Mouse (Mus musculus) lung, embryonic 14.5 days (tissue): ENCODE measurements around the gene Bahcc1. TPM values are rescaled to one million over a fixed set of nuclear protein-coding genes. Genes with fewer than 3 reads are reported as not detected.
A peak's percentile ranks its signal among the peaks of the same experiment; 100 is the strongest.

Source experiments
- ATAC-seq: fragments of 200-750 bp; cut with Nextera tagmentation; 2 replicates; pipeline ENCODE4 v1.8.0; 2017; ENCODE audit warnings: mild to moderate bottlenecking, moderate TSS enrichment, moderate library complexity; ENCODE audit not compliant: insufficient read depth
- DNase-seq: peaks from one replicate; pipeline ENCODE4 v3.0.0-alpha.2; 2015
- H3K27ac ChIP-seq: fragments of 300-500 bp; sonication (generic); 2 replicates; pipeline ENCODE4 v1.5.1; 2014; ENCODE audit warnings: low read depth, mild to moderate bottlenecking, moderate library complexity
- H3K27me3 ChIP-seq: fragments of 300-500 bp; sonication (generic); 2 replicates; pipeline ENCODE4 v1.6.1; 2014; ENCODE audit warnings: low read length, control low read depth; ENCODE audit not compliant: insufficient read depth
- H3K36me3 ChIP-seq: fragments of 300-500 bp; sonication (generic); 2 replicates; pipeline ENCODE4 v1.6.1; 2014; ENCODE audit warnings: control low read depth; ENCODE audit not compliant: insufficient read depth
- H3K4me1 ChIP-seq: fragments of 300-500 bp; sonication (generic); 2 replicates; pipeline ENCODE4 v1.6.1; 2014; ENCODE audit warnings: antibody characterized with exemption, control low read depth; ENCODE audit not compliant: insufficient read depth
- H3K4me2 ChIP-seq: fragments of 300-500 bp; sonication (generic); 2 replicates; pipeline ENCODE4 v1.6.1; 2014; ENCODE audit warnings: mild to moderate bottlenecking
- H3K4me3 ChIP-seq: fragments of 300-500 bp; sonication (generic); 2 replicates; pipeline ENCODE4 v1.5.1; 2014; ENCODE audit warnings: low read depth, low read length
- H3K9ac ChIP-seq: fragments of 300-500 bp; sonication (generic); 2 replicates; pipeline ENCODE4 v1.6.1; 2014
- H3K9me3 ChIP-seq: fragments of 300-500 bp; sonication (generic); 2 replicates; pipeline ENCODE4 v1.6.1; 2016; ENCODE audit warnings: low read depth, low read length, control low read depth
- CTCF ChIP-seq: IDR thresholded peaks from 2 replicates; pipeline ENCODE4 v1.5.1; 2016; ENCODE audit warnings: antibody characterized with exemption, low read depth
- WGBS: fragments of 180-500 bp; shearing (Covaris S2); extraction: QIAGEN DNeasy Blood & Tissue Kit; methylation state at CpG from one replicate; pipeline ENCODE4 v1.1.7; 2014; 5-methylcytosine and 5-hydroxymethylcytosine counted together
- polyA plus RNA-seq: library from polyadenylated mRNA; unstranded; fragments of >200 nt; fragmentation: Nextera tagmentation; extraction: Ambion mirVana; gene quantifications from 2 replicates; pipeline ENCODE4 v1.2.1, GENCODE M21; 2014

Gene Bahcc1
- polyA plus RNA-seq, 1 experiment from 2014 or later, result 14.3 TPM

- H3K27ac ChIP-seq, result peak overlapping the region; percentile 96
- H3K9me3 ChIP-seq, result no peaks in the 10 kb centered on the region
- no peaks in the 10 kb centered on the region for H3K27me3 ChIP-seq
- H3K4me3 ChIP-seq, result peak overlapping the region; percentile 96
- ATAC-seq, result no peak
- peaks cover 17% of the 10 kb centered on the region for H3K36me3 ChIP-seq
- TF ChIP-seq CTCF, result no peak
- WGBS, result 1% methylated on average over 42 of the region's 42 CpGs
- peak overlapping the region; percentile 99 for H3K4me2 ChIP-seq
- peak; percentile 80 for DNase-seq
- H3K9ac ChIP-seq, result peak overlapping the region; percentile 99
- peaks cover 42% of the 10 kb centered on the region for H3K4me1 ChIP-seq
Measured at GRCm38 (mm10) chr11:120229861-120230751, 2.6 kb upstream of the Bahcc1 start.

GRCm38 (mm10) chr11:120230841-120231370 lies 1.8 kb upstream of the Bahcc1 start:
- ATAC-seq (no peak; the same call in 1 of the 2 replicates), DNase-seq (peak; percentile 68)
- Histone ChIP-seq H3K9ac (peak overlapping the region; percentile 99), H3K9me3 (no peaks in the 10 kb centered on the region), H3K27ac (peak overlapping the region; percentile 96), H3K4me2 (peak overlapping the region; percentile 99), H3K27me3 (no peaks in the 10 kb centered on the region), H3K36me3 (peaks cover 17% of the 10 kb centered on the region), H3K4me1 (peaks cover 34% of the 10 kb centered on the region), H3K4me3 (peak overlapping the region; percentile 96)
- under 1% methylated on average over 58 of the region's 58 CpGs for WGBS
- TF ChIP-seq CTCF, result 0 out of 2 replicates have a peak, but pooled peaks have one; percentile 4

GRCm38 (mm10) chr11:120231379-120231778 lies 1.4 kb upstream of the Bahcc1 start:
- H3K4me1 ChIP-seq, result peaks cover 34% of the 10 kb centered on the region

DNA sequence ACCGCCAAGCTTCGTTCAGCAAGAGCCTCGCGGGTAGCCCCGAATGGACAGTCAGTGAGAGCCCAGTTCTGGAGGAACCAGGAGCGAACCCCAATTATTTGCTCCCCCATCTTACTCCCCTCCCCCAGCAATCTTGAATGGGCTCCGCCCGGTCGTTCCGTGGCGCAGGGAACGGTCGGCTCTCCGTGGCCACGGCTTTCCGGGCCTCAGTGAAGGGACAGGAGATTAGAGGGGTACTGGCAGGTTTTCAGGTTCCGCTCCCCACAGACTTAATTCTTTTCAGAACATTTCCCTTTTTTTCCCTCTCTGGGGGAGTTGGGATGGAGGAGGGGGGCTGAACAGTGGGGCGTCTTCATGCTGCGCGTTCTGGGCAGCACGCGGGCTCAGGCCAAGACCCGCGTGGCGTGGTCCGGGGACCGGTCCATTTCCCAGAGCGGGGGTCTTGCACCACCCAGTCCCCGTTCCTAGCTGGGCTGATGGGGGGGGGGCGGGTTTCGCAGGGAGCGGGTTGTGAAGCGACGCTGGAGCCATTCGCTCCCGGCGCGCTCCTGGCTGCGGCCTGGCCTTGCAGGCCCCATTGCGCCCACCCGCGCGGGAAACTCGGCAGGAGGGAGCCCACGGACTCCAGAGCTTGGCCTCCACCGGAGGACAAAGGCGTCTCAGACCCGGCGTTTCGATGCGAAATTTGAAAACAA lies 841 bp downstream of the Bahcc1 start:
- ATAC-seq, result no peak
- H3K4me1 ChIP-seq, result peaks cover 21% of the 10 kb centered on the region
- WGBS, result under 1% methylated on average over 48 of the region's 51 CpGs
- H3K27me3 ChIP-seq, result no peaks in the 10 kb centered on the region
- peak overlapping the region; percentile 99 for H3K4me2 ChIP-seq
- no peaks in the 10 kb centered on the region for H3K9me3 ChIP-seq
- H3K9ac ChIP-seq, result peak overlapping the region; percentile 100
- peak overlapping the region; percentile 79 for H3K27ac ChIP-seq
- peaks cover 14% of the 10 kb centered on the region; the same call in 1 of the 2 replicates for H3K36me3 ChIP-seq
- no peak for TF ChIP-seq CTCF
- peak; percentile 69 for DNase-seq
- peak overlapping the region; percentile 96 for H3K4me3 ChIP-seq

More at GRCm38 (mm10) chr11:120231379-120231778, 1.4 kb upstream of the Bahcc1 start:
- DNase-seq (peak; percentile 100), ATAC-seq (peak; percentile 57)
- Histone ChIP-seq H3K27me3 (no peaks in the 10 kb centered on the region), H3K4me2 (peak overlapping the region; percentile 99), H3K9ac (peak overlapping the region; percentile 99), H3K9me3 (no peaks in the 10 kb centered on the region), H3K36me3 (peaks cover 15% of the 10 kb centered on the region), H3K4me3 (peak overlapping the region; percentile 96), H3K27ac (peak overlapping the region; percentile 96)
- no peak for TF ChIP-seq CTCF
- WGBS, result under 1% methylated on average over 27 of the region's 27 CpGs

DNA sequence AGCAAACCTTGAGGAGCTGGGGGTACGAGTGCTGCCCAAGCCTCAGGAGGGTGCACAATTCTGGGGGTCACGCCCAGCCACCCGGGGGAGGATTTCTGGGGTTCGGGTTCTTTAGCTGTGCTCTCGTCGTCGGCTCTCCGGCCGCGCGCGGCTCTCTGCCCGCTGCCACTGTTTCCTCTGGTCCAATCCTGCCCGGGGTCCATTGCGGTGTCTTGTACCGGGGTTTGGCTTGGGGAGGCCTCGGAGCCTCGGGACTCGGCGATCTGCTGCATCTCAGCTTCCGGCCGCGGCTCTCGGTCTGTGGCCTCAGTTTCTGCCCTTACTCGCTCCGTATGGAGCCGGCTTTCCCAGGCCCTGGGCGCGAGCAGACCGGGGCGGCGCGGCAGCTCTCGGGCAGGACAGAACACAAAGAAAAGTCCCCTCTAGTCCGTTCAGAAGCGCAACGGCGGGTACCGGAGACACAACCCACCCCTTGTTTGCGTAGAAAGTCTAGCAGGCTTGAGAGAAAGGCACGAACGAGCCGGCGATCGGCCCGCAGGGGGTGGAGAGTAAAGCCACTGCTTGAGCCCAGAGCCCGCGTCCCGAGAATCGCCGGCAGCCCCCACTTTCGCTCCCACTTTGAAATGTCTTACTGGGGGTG lies 1.5 kb downstream of the Bahcc1 start:
- H3K4me2 ChIP-seq, result peak overlapping the region; percentile 99
- WGBS, result under 1% methylated on average over 52 of the region's 52 CpGs
- peak overlapping the region; percentile 96 for H3K4me3 ChIP-seq
- H3K27ac ChIP-seq, result peak overlapping the region; percentile 79
- ATAC-seq (no peak), DNase-seq (peak; percentile 68)
- H3K4me1 ChIP-seq, result peaks cover 21% of the 10 kb centered on the region
- no peaks in the 10 kb centered on the region for H3K9me3 ChIP-seq
- peaks cover 10% of the 10 kb centered on the region; the same call in 1 of the 2 replicates for H3K36me3 ChIP-seq
- no peaks in the 10 kb centered on the region for H3K27me3 ChIP-seq
- peak overlapping the region; percentile 100 for H3K9ac ChIP-seq
- TF ChIP-seq CTCF, result no peak

GRCm38 (mm10) chr11:120234776-120235181 lies 2.0 kb downstream of the Bahcc1 start:
- no peaks in the 10 kb centered on the region for H3K27me3 ChIP-seq
- H3K36me3 ChIP-seq, result peaks cover 6% of the 10 kb centered on the region; the same call in 1 of the 2 replicates
- TF ChIP-seq CTCF, result no peak
- H3K9me3 ChIP-seq, result no peaks in the 10 kb centered on the region
- peak overlapping the region; percentile 99 for H3K4me2 ChIP-seq
- ATAC-seq (no peak), DNase-seq (peak; percentile 78)
- H3K4me3 ChIP-seq, result peak overlapping the region; percentile 96
- peaks cover 23% of the 10 kb centered on the region for H3K4me1 ChIP-seq
- under 1% methylated on average over 39 of the region's 39 CpGs for WGBS
- H3K27ac ChIP-seq, result peak overlapping the region; percentile 79
- peak overlapping the region; percentile 100 for H3K9ac ChIP-seq
